Mouse (Mus musculus): ENCODE data around the gene Umodl1. TPM values are rescaled to one million over a fixed set of nuclear protein-coding genes. Genes with fewer than 3 reads are reported as not detected.

Gene Umodl1
- not detected for total RNA-seq (2021)
- long read RNA-seq, experiment 1, result 0 reads
- long read RNA-seq, experiment 2, result 0 reads

GRCm38 (mm10) chr17:30954340-30954739 lies at the start of gene Umodl1:
Gene Umodl1 (plus strand): TSS chr17:30954640.
- intact Hi-C loops (cut with DNase I), result loop anchor here (5.0 kb wide), 1 partner anchor 33 kb away; no protein-coding TSS in a partner anchor
- DNase-seq, result no peak

- DNase-seq, result no peak
- intact Hi-C loops (cut with DNase I), result no loop called here
These were observed 46.9 kb upstream of the Umodl1 start for GRCm38 (mm10) chr17:30907577-30907976.

- intact Hi-C loops (cut with DNase I), result no loop called here
- DNase-seq, result no peak
These were observed 43.3 kb upstream of the Umodl1 start for GRCm38 (mm10) chr17:30910866-30911731.

- intact Hi-C loops (cut with DNase I), result no loop called here
- DNase-seq, result no peak
These were observed 42.7 kb upstream of the Umodl1 start for GRCm38 (mm10) chr17:30911732-30912088.

GRCm38 (mm10) chr17:30912536-30912935 lies 41.9 kb upstream of the Umodl1 start:
- no peak for DNase-seq
- intact Hi-C loops (cut with DNase I), result no loop called here

- intact Hi-C loops (cut with DNase I), result no loop called here
- no peak for DNase-seq
These were observed 40.2 kb upstream of the Umodl1 start for GRCm38 (mm10) chr17:30914264-30914663.

GRCm38 (mm10) chr17:30923566-30923965 lies 30.9 kb upstream of the Umodl1 start:
- DNase-seq, result no peak
- intact Hi-C loops (cut with DNase I), result no loop called here

GRCm38 (mm10) chr17:30930827-30931226 lies 23.6 kb upstream of the Umodl1 start:
- no peak for DNase-seq
- intact Hi-C loops (cut with DNase I), result no loop called here

GRCm38 (mm10) chr17:30932836-30933235 lies 21.6 kb upstream of the Umodl1 start:
- no peak for DNase-seq
- intact Hi-C loops (cut with DNase I), result no loop called here

GRCm38 (mm10) chr17:30935301-30935700 lies 19.1 kb upstream of the Umodl1 start:
- DNase-seq, result no peak
- intact Hi-C loops (cut with DNase I), result no loop called here

- DNase-seq, result no peak
- intact Hi-C loops (cut with DNase I), result no loop called here
These were observed 15.9 kb upstream of the Umodl1 start for GRCm38 (mm10) chr17:30938554-30938953.

- intact Hi-C loops (cut with DNase I), result loop anchor here (5.0 kb wide), 1 partner anchor 201 kb away; no protein-coding TSS in a partner anchor
- DNase-seq, result no peak
These were observed 6.1 kb upstream of the Umodl1 start for GRCm38 (mm10) chr17:30948382-30948781.

GRCm38 (mm10) chr17:30950780-30951179 lies 3.7 kb upstream of the Umodl1 start:
- DNase-seq, result no peak

GRCm38 (mm10) chr17:30951600-30951999 lies 2.8 kb upstream of the Umodl1 start:
- no peak for DNase-seq
- intact Hi-C loops (cut with DNase I), result loop anchor here (5.0 kb wide), 1 partner anchor 36 kb away; no protein-coding TSS in a partner anchor

More at GRCm38 (mm10) chr17:30950780-30951179, 3.7 kb upstream of the Umodl1 start:
- intact Hi-C loops (cut with DNase I), result loop anchor here (5.0 kb wide), 1 partner anchor 37 kb away; no protein-coding TSS in a partner anchor

GRCm38 (mm10) chr17:30961936-30962592 lies 7.6 kb downstream of the Umodl1 start:
- no peak for DNase-seq

GRCm38 (mm10) chr17:30962880-30963279 lies 8.4 kb downstream of the Umodl1 start:
- intact Hi-C loops (cut with DNase I), result no loop called here
- DNase-seq, result no peak

More at GRCm38 (mm10) chr17:30961936-30962592, 7.6 kb downstream of the Umodl1 start:
- intact Hi-C loops (cut with DNase I), result no loop called here

GRCm38 (mm10) chr17:30969983-30970382 lies 15.5 kb downstream of the Umodl1 start:
- DNase-seq, result no peak
- intact Hi-C loops (cut with DNase I), result no loop called here

- intact Hi-C loops (cut with DNase I), result no loop called here
- no peak for DNase-seq
These were observed 17.4 kb downstream of the Umodl1 start for GRCm38 (mm10) chr17:30971877-30972276.

GRCm38 (mm10) chr17:30973332-30973731 lies 18.9 kb downstream of the Umodl1 start:
- intact Hi-C loops (cut with DNase I), result no loop called here
- DNase-seq, result no peak

- no peak for DNase-seq
- intact Hi-C loops (cut with DNase I), result no loop called here
These were observed 22.9 kb downstream of the Umodl1 start for GRCm38 (mm10) chr17:30977290-30977689.

- no peak for DNase-seq
- intact Hi-C loops (cut with DNase I), result no loop called here
These were observed 24.1 kb downstream of the Umodl1 start for GRCm38 (mm10) chr17:30978556-30978955.
